8 mouse cellular contexts compared by ENCODE assay signal in genomic region chr11:101246702-101247012, GRCm38 (mm10). TPM values are rescaled to one million over a fixed set of nuclear protein-coding genes. Genes with fewer than 3 reads are reported as not detected.
A peak's percentile ranks its signal among the peaks of the same experiment; 100 is the strongest.
DNase-seq lines count a peak whose midpoint lies in the region; ATAC-seq lines count a peak whose summit lies in the region.

No protein-coding gene starts in this region.

- peaks cover 36% of the 10 kb centered on the region for H3K27me3 ChIP-seq in heart, embryonic 11.5 days (ENCODE audit: control insufficient read depth, insufficient read depth, low read length)
- peaks cover 27% of the 10 kb centered on the region for H3K27me3 ChIP-seq in hindbrain, embryonic 14.5 days (ENCODE audit: control insufficient read depth, insufficient read depth, low read length)
- H3K27me3 ChIP-seq in midbrain, embryonic 12.5 days, result peaks cover 45% of the 10 kb centered on the region

- no peaks in the 10 kb centered on the region for H3K36me3 ChIP-seq in heart, embryonic 11.5 days (ENCODE audit: control insufficient read depth, insufficient read depth, low read length)
- no peaks in the 10 kb centered on the region for H3K36me3 ChIP-seq in hindbrain, embryonic 14.5 days (replicated peaks; ENCODE audit: control insufficient read depth, insufficient read depth)
- no peaks in the 10 kb centered on the region for H3K36me3 ChIP-seq in midbrain, embryonic 12.5 days

- H3K9me3 ChIP-seq in heart, embryonic 11.5 days (replicated peaks; ENCODE audit: control insufficient read depth, low read length), result no peaks in the 10 kb centered on the region
- H3K9me3 ChIP-seq in hindbrain, embryonic 14.5 days (ENCODE audit: control insufficient read depth, low read length), result no peaks in the 10 kb centered on the region
- H3K9me3 ChIP-seq in midbrain, embryonic 12.5 days, result no peaks in the 10 kb centered on the region

- H3K9ac ChIP-seq in heart, embryonic 11.5 days (ENCODE audit: low read depth, low read length), result peak overlapping the region; percentile 80
- H3K9ac ChIP-seq in hindbrain, embryonic 14.5 days, result peak overlapping the region; percentile 81
- peak overlapping the region; percentile 73 for H3K9ac ChIP-seq in midbrain, embryonic 12.5 days (replicated peaks)

- peak overlapping the region; percentile 89 for H3K4me2 ChIP-seq in heart, embryonic 11.5 days
- peak overlapping the region; percentile 97 for H3K4me2 ChIP-seq in hindbrain, embryonic 14.5 days (replicated peaks)
- H3K4me2 ChIP-seq in midbrain, embryonic 12.5 days (replicated peaks), result peak overlapping the region; percentile 85

- H3K27ac ChIP-seq in heart, embryonic 11.5 days (ENCODE audit: low read depth, low read length), result peak overlapping the region; percentile 81
- peak overlapping the region; percentile 60 for H3K27ac ChIP-seq in hindbrain, embryonic 14.5 days
- H3K27ac ChIP-seq in midbrain, embryonic 12.5 days (replicated peaks), result no peak overlapping the region; the same call in 1 of the 2 replicates

- 0 out of 2 replicates have a peak, but pooled peaks cover 3% of the 10 kb centered on the region for H3K4me1 ChIP-seq in heart, embryonic 11.5 days (ENCODE audit: control insufficient read depth, insufficient read depth, low read length)
- peaks cover 7% of the 10 kb centered on the region; the same call in 1 of the 2 replicates for H3K4me1 ChIP-seq in hindbrain, embryonic 14.5 days (replicated peaks; ENCODE audit: control insufficient read depth, insufficient read depth, low read length)
- peaks cover 14% of the 10 kb centered on the region; the same call in 1 of the 2 replicates for H3K4me1 ChIP-seq in midbrain, embryonic 12.5 days

- 8% methylated on average over 7 of the region's 7 CpGs for WGBS in heart, embryonic 11.5 days (ENCODE audit: insufficient replicate concordance)
- WGBS in hindbrain, embryonic 14.5 days, result 2% methylated on average over 7 of the region's 7 CpGs
- 5% methylated on average over 7 of the region's 7 CpGs for WGBS in midbrain, embryonic 12.5 days

- no peak for DNase-seq in heart, postnatal 4 days
- no peak for DNase-seq in hindbrain, embryonic 14.5 days (ENCODE audit: low spot score)
- DNase-seq in adrenal gland, postnatal 10 days, result no peak
- no peak for DNase-seq in left cerebral cortex, postnatal 10 days (ENCODE audit: extremely low spot score in 1 of 2, low spot score in 2 of 2)
- no peak for DNase-seq in spleen, postnatal 4 days (ENCODE audit: low spot score in 2 of 2)

- H3K4me3 ChIP-seq in heart, embryonic 11.5 days (ENCODE audit: low read depth, low read length), result peak overlapping the region; percentile 62
- H3K4me3 ChIP-seq in hindbrain, embryonic 14.5 days (replicated peaks; ENCODE audit: low read length), result peak overlapping the region; percentile 65
- H3K4me3 ChIP-seq in midbrain, embryonic 12.5 days, result peak overlapping the region; percentile 54

- intact Hi-C loops in left cerebral cortex, postnatal 10 days (cut with DNase I), result loop anchor here (5.0 kb wide), 1 partner anchor 34 kb away; no protein-coding TSS in a partner anchor

- peak; percentile 57 for ATAC-seq in heart, embryonic 11.5 days (replicated peaks; ENCODE audit: insufficient number of reproducible peaks, low FRiP score, low TSS enrichment)
- ATAC-seq in common myeloid progenitor, adult 5-6 weeks (replicated peaks; ENCODE audit: low read depth, poor library complexity, severe bottlenecking), result peak; percentile 34
- no peak for ATAC-seq in hindbrain, embryonic 14.5 days (ENCODE audit: low FRiP score)
- peak; percentile 38; the same call in 1 of the 2 replicates for ATAC-seq in midbrain, embryonic 12.5 days (ENCODE audit: low FRiP score, low read depth)

RNA-seq across cellular contexts. Expression of gene Ramp2, which starts 0.8 kb away (rescaled TPM):
- 230 and 232 TPM in 2 replicates for polyA plus RNA-seq in heart, embryonic 11.5 days (2014; fragmentation: Nextera tagmentation; extraction: Ambion mirVana)
- total RNA-seq in heart, postnatal 4 days (2021), result 100 to 1,000 TPM; 122 to 134 TPM
- 0.58 TPM in 1 of 2 replicates, not detected in the other for total RNA-seq in common myeloid progenitor, adult 5-6 weeks (2017)
- polyA plus RNA-seq in hindbrain, embryonic 14.5 days (2014; fragmentation: Nextera tagmentation; extraction: Ambion mirVana), result 102 and 117 TPM in 2 replicates
- 70.3 and 76.3 TPM in 2 replicates for polyA plus RNA-seq in midbrain, embryonic 12.5 days (2016; fragmentation: Nextera tagmentation; extraction: Ambion mirVana)
- total RNA-seq in adrenal gland, postnatal 10 days (2021), result 100 to 1,000 TPM; 101 to 116 TPM
- total RNA-seq in left cerebral cortex, postnatal 10 days (2021), result 10 to 100 TPM; 57.4 to 59.1 TPM

RNA-seq across cellular contexts. Expression of gene Vps25, which starts 6.8 kb away (rescaled TPM):
- 126 and 128 TPM in 2 replicates for polyA plus RNA-seq in heart, embryonic 11.5 days (2014; fragmentation: Nextera tagmentation; extraction: Ambion mirVana)
- 10 to 100 TPM; 87.6 to 88.7 TPM for total RNA-seq in heart, postnatal 4 days (2021)
- total RNA-seq in common myeloid progenitor, adult 5-6 weeks (2017), result 51.5 and 61.9 TPM in 2 replicates
- polyA plus RNA-seq in hindbrain, embryonic 14.5 days (2014; fragmentation: Nextera tagmentation; extraction: Ambion mirVana), result 122 and 133 TPM in 2 replicates
- 101 and 102 TPM in 2 replicates for polyA plus RNA-seq in midbrain, embryonic 12.5 days (2016; fragmentation: Nextera tagmentation; extraction: Ambion mirVana)
- total RNA-seq in adrenal gland, postnatal 10 days (2021), result 100 to 1,000 TPM; 109 to 112 TPM
- total RNA-seq in left cerebral cortex, postnatal 10 days (2021), result 10 to 100 TPM; 80.9 to 82.0 TPM

RNA-seq across cellular contexts. Expression of gene Wnk4, which starts 13.7 kb away (rescaled TPM):
- 11.1 and 13.7 TPM in 2 replicates for polyA plus RNA-seq in heart, embryonic 11.5 days (2014; fragmentation: Nextera tagmentation; extraction: Ambion mirVana)
- total RNA-seq in heart, postnatal 4 days (2021), result 1 to 10 TPM; 4.5 to 7.2 TPM
- total RNA-seq in common myeloid progenitor, adult 5-6 weeks (2017), result not detected in 2 replicates
- polyA plus RNA-seq in hindbrain, embryonic 14.5 days (2014; fragmentation: Nextera tagmentation; extraction: Ambion mirVana), result 5.3 and 6.0 TPM in 2 replicates
- polyA plus RNA-seq in midbrain, embryonic 12.5 days (2016; fragmentation: Nextera tagmentation; extraction: Ambion mirVana), result 7.8 and 10.2 TPM in 2 replicates
- 1 to 10 TPM; 2.5 to 3.6 TPM for total RNA-seq in adrenal gland, postnatal 10 days (2021)
- total RNA-seq in left cerebral cortex, postnatal 10 days (2021), result 1 to 10 TPM; 4.2 to 4.5 TPM

RNA-seq across cellular contexts. Expression of gene Ezh1, which starts 20.4 kb away (rescaled TPM):
- polyA plus RNA-seq in heart, embryonic 11.5 days (2014; fragmentation: Nextera tagmentation; extraction: Ambion mirVana), result 10.2 and 12.7 TPM in 2 replicates
- total RNA-seq in heart, postnatal 4 days (2021), result 10 to 100 TPM; 14.7 to 15.0 TPM
- 15.3 and 22.8 TPM in 2 replicates for total RNA-seq in common myeloid progenitor, adult 5-6 weeks (2017)
- 26.9 and 37.2 TPM in 2 replicates for polyA plus RNA-seq in hindbrain, embryonic 14.5 days (2014; fragmentation: Nextera tagmentation; extraction: Ambion mirVana)
- polyA plus RNA-seq in midbrain, embryonic 12.5 days (2016; fragmentation: Nextera tagmentation; extraction: Ambion mirVana), result 12.6 and 14.4 TPM in 2 replicates
- total RNA-seq in adrenal gland, postnatal 10 days (2021), result 10 to 100 TPM; 27.9 to 37.9 TPM
- total RNA-seq in left cerebral cortex, postnatal 10 days (2021), result 10 to 100 TPM; 26.4 to 28.3 TPM

RNA-seq across cellular contexts. Expression of gene Cntd1, which starts 32.2 kb away (rescaled TPM):
- 1.1 TPM in 2 replicates for polyA plus RNA-seq in heart, embryonic 11.5 days (2014; fragmentation: Nextera tagmentation; extraction: Ambion mirVana)
- under 1 TPM; 0.41 to 0.47 TPM for total RNA-seq in heart, postnatal 4 days (2021)
- total RNA-seq in common myeloid progenitor, adult 5-6 weeks (2017), result 1.5 and 5.4 TPM in 2 replicates
- polyA plus RNA-seq in hindbrain, embryonic 14.5 days (2014; fragmentation: Nextera tagmentation; extraction: Ambion mirVana), result 0.42 and 0.91 TPM in 2 replicates
- polyA plus RNA-seq in midbrain, embryonic 12.5 days (2016; fragmentation: Nextera tagmentation; extraction: Ambion mirVana), result 1.3 and 1.6 TPM in 2 replicates
- total RNA-seq in adrenal gland, postnatal 10 days (2021), result 1 to 10 TPM in 1 of 2 experiments, under 1 TPM in 1; 0.63 to 1.4 TPM
- under 1 TPM; 0.15 to 0.41 TPM for total RNA-seq in left cerebral cortex, postnatal 10 days (2021)

Comparison
In these comparisons a context has a peak if more than half of its experiments do, and no peak if none do; other contexts are left out.
1. RNA of gene Ramp2, which starts 0.8 kb away (total RNA-seq): 122 to 134 TPM in heart, postnatal 4 days, 101 to 116 TPM in adrenal gland, postnatal 10 days and 57.4 to 59.1 TPM in left cerebral cortex, postnatal 10 days; 0.58 TPM in common myeloid progenitor, adult 5-6 weeks; every median in the first group is over 10 times any median in the second.
2. Peak in every context shown above with its lines, with median percentiles within 50 percentile points of each other: H3K4me2 ChIP-seq, H3K4me3 ChIP-seq and H3K9ac ChIP-seq.